Mouse (Mus musculus): ENCODE results near the gene Cd101. TPM values are rescaled to one million over a fixed set of nuclear protein-coding genes. Genes with fewer than 3 reads are reported as not detected.
A peak's percentile ranks its signal among the peaks of the same experiment; 100 is the strongest.

Gene Cd101
- polyA plus RNA-seq, 2 experiments from 2014 or later: 19.4 to 43.3 TPM

DNA sequence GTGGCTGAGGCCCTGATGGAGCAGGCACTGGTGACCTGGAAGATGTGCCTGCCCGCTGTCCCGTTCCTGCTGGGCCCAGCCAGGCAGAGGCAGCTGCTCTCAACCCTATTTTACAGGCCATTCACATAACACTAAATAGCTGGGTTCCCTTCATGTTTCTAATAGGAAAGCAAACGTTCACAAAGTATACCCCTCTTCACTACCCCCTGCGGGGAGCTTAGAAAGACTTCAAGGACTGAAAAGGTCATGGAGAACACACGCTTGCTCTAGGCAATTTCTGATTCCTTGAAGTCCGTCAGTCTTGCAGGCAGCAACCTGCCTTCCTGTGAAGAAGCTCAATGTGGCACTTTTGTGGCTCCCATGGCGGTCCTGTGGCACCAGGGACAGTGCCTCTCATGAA, 12.6 kb upstream of the Cd101 start:
- no peak for ATAC-seq

DNA sequence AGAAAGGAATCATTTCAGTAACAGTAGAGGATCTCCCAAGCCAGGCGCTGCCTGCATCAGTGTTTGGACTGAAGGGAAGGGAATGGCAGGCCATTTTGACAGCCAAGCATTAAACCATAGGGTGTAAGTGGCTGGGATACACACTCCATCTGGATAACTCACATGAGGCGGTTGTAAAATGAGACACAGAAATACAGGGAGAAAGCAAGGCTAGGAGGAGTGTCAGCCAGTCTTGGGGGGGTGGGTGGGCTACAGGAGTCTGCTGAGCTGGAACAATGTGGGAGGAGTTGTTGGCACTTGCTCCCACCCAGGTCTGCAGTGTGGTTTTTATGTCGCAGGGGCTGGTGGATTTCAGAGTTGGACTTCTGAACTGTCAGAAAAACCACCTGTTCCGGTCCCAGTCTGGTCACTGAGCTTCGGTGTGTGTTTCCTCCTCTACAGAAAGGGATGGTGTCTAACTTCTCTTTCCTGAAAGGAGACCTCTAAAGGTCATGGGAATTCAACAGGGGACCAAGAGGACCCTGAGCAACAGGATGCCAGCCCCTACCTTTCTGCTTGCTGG, 8.7 kb upstream of the Cd101 start:
- no peak for ATAC-seq

DNA sequence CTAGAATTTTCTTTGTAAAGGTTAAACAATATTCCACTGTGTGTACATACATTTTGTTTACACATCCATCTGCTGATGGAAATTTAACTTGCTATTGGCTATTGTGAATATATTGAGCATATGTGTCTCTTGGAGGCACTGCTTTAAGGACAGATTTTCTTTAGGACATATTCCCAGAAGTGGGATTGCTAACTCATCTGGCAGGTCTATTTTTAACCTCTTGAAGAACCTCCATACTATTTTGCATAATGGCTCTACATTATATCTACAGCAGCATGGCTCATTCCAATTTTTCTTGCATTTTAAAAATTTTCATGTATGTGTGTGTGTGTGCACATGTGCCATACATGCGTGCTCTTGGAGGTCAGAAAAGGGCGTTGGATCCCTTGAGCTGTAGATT, 6.6 kb upstream of the Cd101 start:
- ATAC-seq: no peak

DNA sequence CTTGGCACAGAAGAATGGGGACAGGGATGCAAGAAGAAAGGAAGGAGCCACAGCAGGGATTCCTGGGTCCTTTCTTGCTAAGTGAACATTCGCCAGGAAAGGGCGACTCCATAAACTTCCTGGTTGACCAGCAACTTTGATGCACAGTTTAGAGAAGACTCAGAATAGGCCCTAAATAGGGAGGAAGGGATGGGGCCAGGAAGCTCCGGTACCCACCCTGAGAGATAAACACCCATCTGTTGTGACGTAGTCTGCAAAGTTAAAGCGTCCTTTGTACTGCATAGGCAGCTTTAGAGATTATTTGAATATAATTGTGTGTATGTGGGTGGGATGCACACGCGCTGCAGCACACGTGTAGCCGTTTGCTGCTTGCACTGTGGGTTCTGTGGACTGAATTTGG, 5.2 kb upstream of the Cd101 start:
- ATAC-seq: no peak

DNA sequence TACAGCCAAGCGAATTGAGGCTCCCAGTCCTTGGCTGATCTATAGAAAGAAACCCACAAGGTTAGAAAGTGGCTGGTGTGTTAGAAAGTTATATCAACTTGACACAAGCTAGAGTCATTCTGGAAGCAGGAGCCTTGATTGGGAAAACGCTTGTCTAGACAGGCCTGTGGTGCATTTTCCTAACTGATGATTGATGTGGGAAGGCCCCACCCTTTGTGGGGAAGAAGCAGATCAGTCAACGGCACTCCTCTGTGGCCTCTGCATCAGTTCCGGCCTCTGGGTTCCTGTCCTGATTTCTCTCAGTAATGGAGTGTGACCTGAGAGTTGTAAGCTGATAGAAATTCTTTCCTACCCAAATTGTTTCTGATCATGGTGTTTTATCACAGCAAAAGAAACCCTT, 4.3 kb upstream of the Cd101 start:
- no peak for ATAC-seq

DNA sequence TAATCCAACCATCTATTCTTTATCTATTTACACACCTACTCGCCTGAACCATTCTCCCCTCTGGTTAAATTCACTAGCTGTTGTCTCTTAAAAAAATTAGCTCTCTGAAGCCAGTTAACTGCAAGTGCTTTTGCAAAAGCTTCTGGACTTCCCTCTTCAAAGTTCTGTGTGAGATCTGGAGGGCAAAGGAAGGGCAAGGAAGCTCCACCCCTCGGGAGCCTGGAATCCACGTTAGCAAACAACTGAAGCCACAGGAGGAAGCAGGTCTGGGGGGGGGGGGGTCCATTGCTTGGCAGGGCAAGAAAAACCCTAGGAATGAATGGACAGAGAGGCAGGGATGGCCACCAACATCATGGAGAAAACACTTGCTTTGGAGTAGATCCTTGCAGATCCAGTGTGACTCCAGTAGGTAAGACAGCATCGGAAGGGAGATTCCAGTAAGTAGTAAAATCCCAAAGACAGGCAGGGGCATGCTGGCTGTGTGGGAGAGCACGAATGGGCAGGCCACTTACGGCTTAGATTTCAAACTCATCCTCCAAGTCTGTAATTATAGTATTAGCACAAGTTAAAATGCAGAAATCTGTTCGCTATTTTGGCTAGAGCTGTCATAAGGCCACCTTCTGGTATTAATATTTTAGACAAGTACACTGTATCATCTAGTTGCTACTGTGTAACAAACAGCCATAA, 2.2 kb upstream of the Cd101 start:
- no peak for ATAC-seq

DNA sequence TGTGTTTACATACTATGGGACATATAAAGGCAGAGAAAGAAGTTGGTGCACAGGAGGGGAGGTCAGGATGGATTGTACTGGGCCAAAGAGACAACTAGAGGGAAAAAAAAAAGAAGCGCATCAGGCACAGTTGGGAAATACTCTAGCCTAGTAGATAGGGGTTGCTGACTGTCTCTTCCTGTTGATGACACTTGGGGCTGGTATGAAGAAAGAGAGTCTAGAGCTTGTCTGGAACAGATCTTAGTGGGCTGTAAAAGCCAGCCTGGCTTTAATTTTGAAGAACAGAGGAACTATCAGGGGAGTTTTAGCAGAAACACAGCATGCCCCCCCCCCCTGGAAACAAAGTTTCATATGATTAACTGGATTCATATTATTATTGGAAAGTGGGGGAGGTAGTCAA, 1.3 kb upstream of the Cd101 start:
- peak; percentile 46 for ATAC-seq

DNA sequence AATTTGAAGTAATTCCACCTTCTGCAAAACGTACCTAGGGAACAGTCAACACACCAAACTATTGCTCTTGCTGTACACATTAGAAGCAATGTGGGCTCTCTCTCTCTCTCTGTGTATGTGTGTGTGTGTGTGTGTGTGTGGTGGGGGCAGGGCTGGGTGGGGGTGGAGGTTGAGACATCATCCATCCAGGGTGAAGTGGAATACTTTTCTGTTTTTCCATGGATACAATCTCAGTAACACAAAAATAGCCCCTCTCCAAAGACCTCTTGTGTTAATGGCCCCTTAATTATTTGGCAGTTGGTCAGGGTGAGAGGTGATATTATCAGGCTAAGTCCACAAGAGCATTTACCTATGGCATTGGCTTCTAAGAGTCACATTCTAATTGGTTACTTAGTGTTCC, 2.6 kb downstream of the Cd101 start:
- ATAC-seq: no peak

DNA sequence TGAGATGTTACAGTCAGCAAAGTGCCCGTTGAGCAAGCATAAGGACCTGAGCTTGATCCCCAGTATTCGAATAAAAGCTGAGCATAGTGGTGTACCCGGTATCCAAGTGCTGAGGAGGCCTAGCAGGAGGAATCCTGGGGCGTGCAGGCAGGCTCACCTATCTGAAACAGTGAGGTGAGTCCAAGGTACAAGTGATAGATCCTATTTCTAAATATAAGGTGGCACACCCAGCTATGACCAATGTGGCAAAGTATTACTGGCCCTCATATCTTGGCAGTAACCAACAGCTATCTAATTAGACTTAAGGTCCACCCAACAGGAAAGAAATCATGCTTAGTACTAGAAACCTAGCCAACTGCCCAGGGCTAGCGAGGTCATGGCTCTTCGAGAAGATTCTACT, 6.4 kb downstream of the Cd101 start:
- no peak for ATAC-seq

DNA sequence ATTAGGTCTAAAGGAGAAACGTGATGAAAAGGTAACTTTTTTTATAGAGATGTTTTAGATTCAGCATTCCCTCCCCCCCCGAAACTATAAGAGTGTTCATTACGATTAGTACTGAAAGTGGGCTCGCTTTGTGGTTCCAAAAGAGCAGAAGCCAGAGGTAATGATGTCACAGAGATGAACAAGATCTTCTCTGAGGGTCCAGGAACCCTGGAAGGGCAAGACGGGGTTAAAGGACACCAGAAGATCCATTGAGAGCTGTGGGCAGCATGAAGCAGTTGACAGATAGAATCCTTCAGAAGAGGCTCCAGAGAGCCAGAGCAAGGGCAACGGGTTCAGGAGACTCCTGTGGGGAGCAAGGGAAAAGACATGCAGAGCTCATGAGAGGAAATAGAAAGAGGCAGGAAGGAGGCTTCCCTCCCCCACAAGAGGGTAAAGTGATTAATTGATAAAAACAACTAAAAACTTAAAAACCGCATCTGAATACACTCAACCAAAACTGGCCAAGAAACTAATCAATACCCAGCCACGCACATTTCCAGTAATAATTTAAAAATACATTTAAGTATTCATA, 7.8 kb downstream of the Cd101 start:
- peak; percentile 52 for ATAC-seq

DNA sequence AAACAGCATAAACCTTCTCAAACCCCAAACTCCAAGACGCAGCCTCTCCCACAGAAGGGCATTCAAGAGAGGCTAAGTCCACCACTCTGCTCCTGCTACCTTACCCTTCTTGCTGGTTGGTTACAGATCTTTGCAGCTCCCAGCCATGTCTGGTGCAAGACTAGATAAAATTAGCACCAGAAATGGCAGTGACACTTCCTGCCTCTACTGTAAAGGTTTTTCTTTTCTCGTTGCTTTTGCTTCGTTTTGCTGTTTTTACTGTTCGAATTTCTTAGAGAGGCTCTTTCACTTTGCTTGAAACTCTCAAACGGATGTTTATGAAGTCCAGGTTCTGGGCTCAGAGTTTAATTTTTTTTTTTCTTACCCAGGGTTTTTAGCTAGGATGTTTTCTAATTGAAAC, 8.3 kb downstream of the Cd101 start:
- ATAC-seq: peak; percentile 72

DNA sequence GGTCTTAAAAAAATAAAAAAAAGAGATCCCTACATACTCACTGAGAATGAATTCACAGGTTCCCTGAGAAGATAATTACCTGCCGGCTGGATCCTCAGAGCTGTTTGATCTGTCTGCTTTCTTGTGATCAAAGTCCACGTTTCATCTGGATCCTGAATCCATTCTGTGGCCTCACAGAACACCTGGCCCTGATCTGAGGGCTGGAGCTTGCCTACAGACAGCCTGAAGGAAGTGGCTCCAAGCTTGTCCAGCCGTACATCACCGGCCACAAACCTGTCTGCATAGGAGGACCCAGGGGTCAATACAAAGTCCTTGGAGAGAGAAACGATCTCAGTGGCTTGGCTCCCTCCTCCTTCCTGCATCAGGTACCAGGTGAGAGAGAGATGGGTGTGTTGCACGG, 10.9 kb downstream of the Cd101 start:
- no peak for ATAC-seq

DNA sequence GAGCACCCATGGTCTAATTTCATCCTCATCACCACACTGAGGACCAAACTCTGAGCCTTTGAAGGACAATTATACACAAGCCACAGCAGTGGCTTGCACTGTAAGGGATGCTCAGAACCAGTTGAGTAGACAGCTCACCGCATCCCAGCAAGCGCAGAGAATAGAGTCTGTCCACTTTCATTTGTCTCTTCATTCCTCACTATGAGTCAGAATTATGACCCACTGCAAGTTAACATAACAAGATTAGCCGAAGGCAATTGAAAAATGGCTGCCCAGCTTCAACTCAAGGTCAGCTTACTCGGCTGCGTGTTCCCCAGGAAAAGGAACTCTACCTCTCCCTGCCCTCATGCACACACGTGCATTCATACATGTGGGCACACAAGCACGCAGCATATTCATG, 13.3 kb downstream of the Cd101 start:
- ATAC-seq: no peak

DNA sequence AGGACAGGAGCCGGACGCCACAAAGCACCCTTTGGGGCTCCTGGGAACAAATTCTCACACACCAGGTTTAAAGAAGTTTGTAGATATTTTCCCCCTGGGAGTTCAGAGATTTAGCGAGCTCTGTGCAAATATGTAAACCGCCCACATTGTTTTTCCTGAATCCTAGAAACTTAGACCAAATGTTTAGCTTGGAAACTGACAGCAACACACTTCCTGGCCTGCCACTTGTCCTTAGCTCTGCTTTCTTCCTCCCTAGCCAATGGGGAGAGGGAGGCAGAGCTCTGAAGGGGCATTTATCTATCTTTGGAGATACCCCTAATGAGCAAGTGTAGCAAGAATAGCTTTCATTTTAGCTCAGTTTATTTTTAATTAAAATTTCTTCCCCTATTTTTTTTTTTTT, 14.1 kb downstream of the Cd101 start:
- no peak for ATAC-seq

DNA sequence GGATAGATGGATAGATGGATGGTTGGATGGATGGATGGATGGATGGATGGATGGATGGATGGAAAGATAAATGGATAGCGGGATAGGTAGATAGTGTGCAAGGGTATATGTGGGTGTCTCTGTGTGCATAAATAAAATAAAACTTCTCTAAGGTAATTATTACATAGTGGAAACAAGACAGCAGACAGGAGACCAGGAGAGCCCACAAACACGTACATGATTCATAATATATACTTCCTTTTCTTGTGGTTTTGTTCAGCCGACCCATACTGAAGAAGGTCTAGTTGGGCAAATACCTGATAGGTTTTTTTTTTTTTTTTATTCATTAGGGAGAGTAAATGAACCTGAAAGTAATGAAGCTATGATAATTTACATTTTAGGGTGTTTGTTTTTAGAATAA, 15.8 kb downstream of the Cd101 start:
- peak; percentile 4 for ATAC-seq

DNA sequence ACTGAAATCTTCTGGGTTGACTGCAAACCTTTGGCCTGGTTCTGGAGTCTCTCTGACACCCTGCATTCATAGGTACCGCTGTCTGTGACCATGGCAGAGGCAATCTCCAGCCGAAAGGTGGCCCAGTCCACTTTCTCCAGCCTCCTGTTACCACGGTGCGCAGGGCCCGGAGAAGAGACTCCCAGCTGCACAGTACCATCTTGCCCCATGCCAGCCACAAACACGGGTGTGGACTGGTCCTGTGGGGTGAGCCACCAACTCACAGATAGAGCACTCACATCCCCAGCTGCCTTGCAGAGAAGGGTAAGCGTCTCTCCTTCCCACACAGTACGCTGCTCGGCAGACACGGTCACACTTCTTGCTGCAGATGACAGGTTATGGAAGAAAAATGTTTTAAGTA, 16.4 kb downstream of the Cd101 start:
- ATAC-seq: peak; percentile 2

DNA sequence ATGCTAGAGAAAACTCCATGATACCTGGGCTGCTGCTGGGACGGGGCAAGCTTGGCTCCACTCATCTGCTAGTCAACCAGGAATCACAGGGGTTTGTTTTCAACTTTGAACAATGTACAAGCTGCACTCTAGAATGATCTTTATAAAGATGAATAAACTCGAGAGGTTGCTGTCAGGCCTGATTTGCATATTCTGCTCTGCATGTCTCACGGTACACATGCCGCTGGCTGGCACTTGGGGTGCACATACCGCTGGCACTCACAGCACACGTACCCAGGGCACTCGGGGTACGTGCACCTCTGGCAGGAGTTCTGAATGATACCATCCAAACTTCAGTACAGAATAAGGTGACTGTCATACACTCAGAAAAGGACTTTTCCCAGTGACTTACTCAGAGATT, 16.8 kb downstream of the Cd101 start:
- ATAC-seq: peak; percentile 29

DNA sequence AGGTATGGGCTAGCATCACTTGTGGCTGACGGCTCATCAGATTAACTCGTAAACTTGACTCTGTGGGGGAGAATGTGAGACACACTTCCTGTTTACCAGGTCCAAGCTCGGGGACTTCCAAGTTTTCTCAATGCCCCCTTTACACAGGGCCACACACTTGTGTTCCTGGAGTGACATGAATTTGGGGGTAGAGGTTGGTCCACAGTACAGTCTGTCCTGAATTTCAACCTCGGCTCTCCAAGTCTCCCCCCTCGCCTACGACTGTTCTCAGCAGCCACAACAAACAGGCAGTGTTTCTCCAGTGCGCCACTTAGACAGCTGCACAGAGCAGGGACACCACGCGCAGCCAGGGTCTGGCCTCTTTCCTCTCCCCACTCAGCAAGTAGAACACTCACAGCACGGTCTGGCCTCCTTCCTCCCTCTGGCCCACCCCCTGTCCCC, 17.2 kb downstream of the Cd101 start:
- peak; percentile 48 for ATAC-seq

DNA sequence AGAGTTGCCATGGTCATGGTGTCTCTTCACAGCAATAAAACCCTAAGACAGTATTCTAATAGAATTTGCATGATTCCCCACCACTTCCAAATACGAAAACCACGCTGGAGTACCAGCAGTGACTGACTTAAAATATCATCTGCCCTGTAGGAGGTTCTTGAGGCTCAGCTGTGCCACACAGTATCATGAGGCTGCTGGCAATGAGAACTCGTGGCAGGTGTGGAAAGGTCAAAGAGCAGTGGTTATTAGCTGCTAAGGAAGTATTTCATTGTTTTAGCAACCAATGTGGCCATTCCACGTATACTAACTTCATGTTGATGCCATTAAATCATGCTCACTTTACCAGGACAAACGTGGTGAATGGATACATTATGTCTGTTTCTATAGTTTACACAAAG, 18.2 kb downstream of the Cd101 start:
- ATAC-seq: no peak

DNA sequence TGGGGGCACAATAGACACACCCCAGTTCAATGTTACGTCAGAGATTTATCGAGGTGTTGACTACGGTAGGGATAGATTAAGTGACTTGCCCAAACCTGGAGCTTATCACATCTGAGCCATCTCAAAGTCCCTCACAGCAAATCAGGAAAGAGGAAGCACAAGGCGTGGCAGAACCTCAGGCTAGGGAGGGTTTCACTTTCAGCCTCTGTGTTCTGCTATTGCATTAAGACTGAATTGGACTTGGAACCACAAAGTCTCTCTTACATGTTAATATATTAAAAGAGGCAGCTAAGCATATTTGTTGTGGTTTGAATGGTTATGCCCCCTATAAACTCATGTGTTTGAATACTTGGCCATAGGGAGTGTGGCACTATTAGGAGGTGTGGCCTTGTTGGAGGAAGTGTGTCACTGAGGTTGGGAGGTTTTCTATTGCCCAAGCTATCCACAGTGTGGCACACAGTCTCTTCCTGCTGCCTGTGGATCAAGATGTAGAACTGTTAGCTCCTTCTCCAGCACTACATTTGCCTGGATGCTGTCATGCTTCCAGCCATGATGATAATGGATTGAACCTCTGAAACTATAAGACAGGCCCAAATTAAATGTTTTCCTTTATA, 18.7 kb downstream of the Cd101 start:
- peak; percentile 73 for ATAC-seq

DNA sequence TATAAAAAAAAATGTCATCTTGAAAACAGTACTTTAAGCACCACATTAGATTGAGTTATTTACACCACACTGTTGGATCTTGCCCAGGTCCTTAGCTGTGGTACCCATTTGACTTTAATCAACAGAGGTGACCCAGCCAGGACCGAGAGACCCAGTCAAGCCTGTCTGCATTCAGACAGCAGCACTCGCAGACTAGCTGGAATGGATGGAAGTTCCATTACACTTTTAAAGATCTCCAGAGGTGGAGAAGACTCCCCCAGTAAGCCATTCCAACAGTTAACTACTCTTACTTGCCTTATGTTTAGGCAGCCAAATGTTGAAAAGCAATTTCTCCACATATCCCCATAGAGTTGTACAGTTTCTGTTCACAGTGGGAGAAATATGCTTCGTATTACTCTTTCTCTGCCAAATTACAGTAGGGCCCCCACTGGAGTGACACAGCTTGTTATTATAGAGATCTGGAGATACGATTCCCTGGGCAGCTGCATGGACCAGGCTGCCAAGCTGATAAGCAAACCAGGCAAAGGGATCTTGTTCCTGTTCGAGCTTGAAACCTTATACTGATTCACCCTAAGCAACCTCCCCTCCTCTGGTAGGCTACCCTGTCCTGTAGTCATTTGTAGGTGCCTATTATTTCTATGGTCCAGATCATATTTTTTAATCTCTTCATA, 22.1 kb downstream of the Cd101 start:
- no peak for ATAC-seq

DNA sequence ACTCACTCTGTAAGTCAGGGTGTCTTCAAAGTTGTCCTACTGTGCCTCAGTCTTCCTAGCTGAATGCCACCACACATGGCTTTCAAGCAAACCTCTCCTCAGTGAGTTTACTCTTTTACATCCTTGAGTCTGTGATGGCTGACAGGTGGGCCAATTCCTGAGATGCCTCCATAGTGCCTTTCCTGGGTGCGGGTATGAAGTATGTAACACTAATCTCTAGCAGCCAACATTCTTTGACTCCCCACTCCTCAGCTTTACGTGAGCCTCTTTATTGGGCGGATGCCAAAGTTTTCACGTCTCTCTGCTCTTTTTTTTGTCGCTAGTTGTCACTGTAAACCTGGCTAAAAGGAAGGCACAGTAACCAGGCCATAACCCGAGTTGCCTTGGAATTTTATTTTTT, 24.0 kb downstream of the Cd101 start:
- no peak for ATAC-seq

DNA sequence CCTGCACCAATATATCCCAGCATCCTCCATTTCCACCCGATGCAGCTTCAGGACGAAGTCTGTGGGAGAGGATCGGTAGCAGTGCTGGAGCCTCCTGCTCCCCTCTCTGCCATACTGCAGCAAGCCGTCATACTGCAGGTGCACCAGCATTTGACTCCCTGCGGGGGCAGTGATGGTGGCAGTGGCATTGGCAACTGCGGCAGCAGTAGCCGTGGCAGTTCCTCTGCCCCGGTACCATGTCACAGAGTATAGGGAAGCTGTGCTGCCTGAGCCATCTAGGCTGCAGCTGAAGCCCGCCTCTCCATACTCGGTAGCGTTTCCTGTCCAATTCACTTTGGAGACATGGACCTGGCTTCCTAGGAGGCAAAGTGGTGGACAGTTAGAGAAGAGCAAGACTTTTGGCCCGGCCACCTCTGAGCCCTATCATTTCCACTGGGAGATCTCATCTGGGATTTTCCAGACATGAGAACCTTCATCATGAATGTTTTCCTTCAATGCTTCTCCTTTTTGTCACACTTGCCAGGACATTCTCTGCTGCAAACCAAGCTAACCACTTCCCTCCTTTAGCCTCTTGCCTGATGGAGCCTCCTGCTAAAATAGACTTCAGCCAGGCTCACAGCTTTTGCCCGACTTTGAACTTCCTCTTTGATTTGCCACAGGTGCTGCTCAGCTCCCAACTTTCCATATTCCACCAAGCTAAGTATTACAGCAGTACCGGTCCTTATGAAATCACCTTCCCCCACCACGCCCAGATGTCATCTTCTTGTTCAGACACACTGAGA, 25.6 kb downstream of the Cd101 start:
- no peak for ATAC-seq
